Mouse (Mus musculus) forebrain, embryonic 15.5 days (tissue): ENCODE results near the gene Cntnap5a. TPM values are rescaled to one million over a fixed set of nuclear protein-coding genes. Genes with fewer than 3 reads are reported as not detected.

ENCODE experiments used
- ATAC-seq: fragments of 200-750 bp; cut with Nextera tagmentation; replicated peaks from 2 replicates; pipeline ENCODE4 v1.8.0; 2017; ENCODE audit warnings: mild to moderate bottlenecking, moderate TSS enrichment, moderate library complexity
- H3K27ac ChIP-seq: fragments of 300-500 bp; sonication (generic); replicated peaks from 2 replicates; pipeline ENCODE4 v1.5.1; 2015; ENCODE audit warnings: mild to moderate bottlenecking, inconsistent platforms
- H3K27me3 ChIP-seq: fragments of 300-500 bp; sonication (generic); 2 replicates; pipeline ENCODE4 v1.6.1; 2015; ENCODE audit warnings: inconsistent platforms
- H3K36me3 ChIP-seq: fragments of 300-500 bp; sonication (generic); 2 replicates; pipeline ENCODE4 v1.6.1; 2015; ENCODE audit warnings: mild to moderate bottlenecking, inconsistent platforms
- H3K4me1 ChIP-seq: fragments of 300-500 bp; sonication (generic); 2 replicates; pipeline ENCODE4 v1.6.1; 2015; ENCODE audit warnings: inconsistent platforms
- H3K4me2 ChIP-seq: fragments of 300-500 bp; sonication (generic); replicated peaks from 2 replicates; pipeline ENCODE4 v1.6.1; 2015; ENCODE audit warnings: mild to moderate bottlenecking, inconsistent platforms
- H3K4me3 ChIP-seq: fragments of 300-500 bp; sonication (generic); 2 replicates; pipeline ENCODE4 v1.5.1; 2015; ENCODE audit warnings: mild to moderate bottlenecking, inconsistent platforms
- H3K9ac ChIP-seq: fragments of 300-500 bp; sonication (generic); replicated peaks from 2 replicates; pipeline ENCODE4 v1.6.1; 2015; ENCODE audit warnings: mild to moderate bottlenecking, inconsistent platforms
- H3K9me3 ChIP-seq: fragments of 300-500 bp; sonication (generic); 2 replicates; pipeline ENCODE4 v1.6.1; 2016; ENCODE audit warnings: inconsistent platforms
- whole genome bisulfite sequencing: fragments of 180-500 bp; shearing (Covaris S2); methylation state at CpG from one replicate; pipeline ENCODE4 v1.1.7; 2015; ENCODE audit warnings: mixed read lengths; 5-methylcytosine and 5-hydroxymethylcytosine counted together
- polyA plus RNA-seq: library from polyadenylated mRNA; unstranded; fragments of >200 nt; fragmentation: Nextera tagmentation; extraction: Ambion mirVana; gene quantifications from 2 replicates; pipeline ENCODE4 v1.2.1, GENCODE M21; 2015

The Cntnap5a gene
- polyA plus RNA-seq, 1 experiment from 2014 or later = 0.98 TPM

DNA sequence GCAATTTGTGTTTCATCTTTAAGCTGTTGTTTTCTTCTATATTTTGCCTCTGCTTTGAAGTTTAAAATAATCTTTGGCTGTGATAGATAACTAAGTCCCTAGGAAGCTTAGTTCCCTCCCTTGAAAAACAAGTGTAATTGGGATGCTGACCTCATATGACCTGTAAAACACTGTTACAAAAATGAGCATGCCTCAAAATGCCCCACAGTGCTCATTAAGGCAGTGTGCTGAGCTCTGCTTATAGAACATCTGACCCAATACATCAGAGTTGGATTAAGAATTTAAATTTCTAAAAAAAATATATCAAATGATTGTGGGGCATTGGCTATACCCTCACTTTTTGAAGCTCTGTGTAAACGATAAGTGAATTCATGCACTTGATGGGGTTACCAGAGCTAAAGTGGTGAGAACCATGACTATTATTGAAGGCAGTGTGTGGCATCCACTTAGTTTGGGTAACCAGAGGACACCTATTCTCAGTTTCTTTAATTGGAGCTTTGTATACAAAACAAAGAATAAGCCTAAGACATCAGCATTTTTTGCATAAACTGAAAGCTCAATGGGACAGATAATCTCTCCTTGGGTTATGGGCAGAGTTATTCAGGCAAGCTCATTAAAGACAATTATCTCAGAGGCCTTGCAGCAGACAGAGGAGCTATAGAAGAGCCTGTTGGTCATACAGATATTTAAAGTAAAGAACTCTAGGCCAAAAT is 241.6 kb downstream of the Cntnap5a start:
- no peak overlapping the region for H3K9ac ChIP-seq
- no peaks in the 10 kb centered on the region for H3K27me3 ChIP-seq
- WGBS = 12% methylated on average over 1 of the region's 1 CpGs
- H3K9me3 ChIP-seq = no peaks in the 10 kb centered on the region
- no peaks in the 10 kb centered on the region for H3K4me1 ChIP-seq
- ATAC-seq = no peak
- H3K4me2 ChIP-seq = no peak overlapping the region
- no peak overlapping the region for H3K4me3 ChIP-seq
- no peaks in the 10 kb centered on the region for H3K36me3 ChIP-seq
- no peak overlapping the region for H3K27ac ChIP-seq

- H3K36me3 ChIP-seq = no peaks in the 10 kb centered on the region
- WGBS = 9% methylated on average over 1 of the region's 1 CpGs
- no peak; the same call in 1 of the 2 replicates for ATAC-seq
- no peak overlapping the region for H3K27ac ChIP-seq
- H3K4me3 ChIP-seq = no peak overlapping the region
- H3K4me1 ChIP-seq = no peaks in the 10 kb centered on the region
- H3K4me2 ChIP-seq = no peak overlapping the region
- H3K9me3 ChIP-seq = no peaks in the 10 kb centered on the region
- no peak overlapping the region for H3K9ac ChIP-seq
- no peaks in the 10 kb centered on the region for H3K27me3 ChIP-seq
These were observed 247.5 kb downstream of the Cntnap5a start for GRCm38 (mm10) chr1:115932045-115932444.

DNA sequence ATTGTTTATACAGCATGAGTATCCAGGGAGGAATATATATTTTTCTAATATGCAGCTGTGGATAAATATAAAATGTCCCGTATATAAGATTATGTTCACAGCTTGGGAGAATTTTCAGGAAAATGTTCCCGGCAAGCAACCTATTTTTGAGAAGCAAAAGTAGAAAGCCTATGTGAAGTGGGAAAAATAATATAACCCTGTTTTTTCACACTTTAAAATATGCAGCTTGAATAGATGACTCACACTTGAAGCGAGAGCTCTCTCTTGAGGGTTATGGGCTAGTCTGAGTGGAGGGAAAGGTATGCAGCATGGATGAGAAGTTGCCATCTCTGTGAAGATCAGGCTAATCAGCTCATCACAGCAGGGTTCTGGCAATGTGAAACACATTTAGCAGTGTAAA is 261.3 kb downstream of the Cntnap5a start:
- no peak for ATAC-seq
- no peak overlapping the region for H3K27ac ChIP-seq
- no peak overlapping the region for H3K4me3 ChIP-seq
- no peak overlapping the region for H3K9ac ChIP-seq
- H3K27me3 ChIP-seq = no peaks in the 10 kb centered on the region
- H3K4me2 ChIP-seq = no peak overlapping the region
- H3K36me3 ChIP-seq = no peaks in the 10 kb centered on the region
- 89% methylated on average over 3 of the region's 3 CpGs for WGBS
- no peaks in the 10 kb centered on the region for H3K9me3 ChIP-seq
- no peaks in the 10 kb centered on the region for H3K4me1 ChIP-seq

DNA sequence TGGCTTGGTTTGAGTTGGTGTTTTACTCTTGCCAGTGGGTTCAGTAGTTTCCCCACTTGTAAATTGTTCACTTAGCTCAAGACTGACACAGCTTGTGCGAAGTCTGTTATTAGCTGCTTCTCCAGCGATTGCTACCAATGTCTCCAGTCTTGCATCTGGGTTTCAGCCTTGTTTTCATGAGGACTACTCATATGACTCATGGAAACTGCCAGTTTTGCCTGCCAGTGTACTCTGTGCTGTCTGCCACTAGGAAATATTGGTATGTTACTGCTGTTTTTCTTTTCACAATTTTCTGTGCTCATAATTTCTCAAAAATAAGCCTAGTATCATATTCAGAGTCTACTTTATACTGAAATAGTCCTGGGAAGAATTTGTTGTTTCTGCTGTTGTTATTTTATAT is 272.0 kb downstream of the Cntnap5a start:
- 80% methylated on average over 2 of the region's 2 CpGs for WGBS
- H3K9me3 ChIP-seq = no peaks in the 10 kb centered on the region
- H3K36me3 ChIP-seq = no peaks in the 10 kb centered on the region
- H3K4me3 ChIP-seq = no peak overlapping the region
- no peaks in the 10 kb centered on the region for H3K27me3 ChIP-seq
- H3K27ac ChIP-seq = no peak overlapping the region
- H3K4me2 ChIP-seq = no peak overlapping the region
- no peak overlapping the region for H3K9ac ChIP-seq
- ATAC-seq = no peak
- H3K4me1 ChIP-seq = no peaks in the 10 kb centered on the region

DNA sequence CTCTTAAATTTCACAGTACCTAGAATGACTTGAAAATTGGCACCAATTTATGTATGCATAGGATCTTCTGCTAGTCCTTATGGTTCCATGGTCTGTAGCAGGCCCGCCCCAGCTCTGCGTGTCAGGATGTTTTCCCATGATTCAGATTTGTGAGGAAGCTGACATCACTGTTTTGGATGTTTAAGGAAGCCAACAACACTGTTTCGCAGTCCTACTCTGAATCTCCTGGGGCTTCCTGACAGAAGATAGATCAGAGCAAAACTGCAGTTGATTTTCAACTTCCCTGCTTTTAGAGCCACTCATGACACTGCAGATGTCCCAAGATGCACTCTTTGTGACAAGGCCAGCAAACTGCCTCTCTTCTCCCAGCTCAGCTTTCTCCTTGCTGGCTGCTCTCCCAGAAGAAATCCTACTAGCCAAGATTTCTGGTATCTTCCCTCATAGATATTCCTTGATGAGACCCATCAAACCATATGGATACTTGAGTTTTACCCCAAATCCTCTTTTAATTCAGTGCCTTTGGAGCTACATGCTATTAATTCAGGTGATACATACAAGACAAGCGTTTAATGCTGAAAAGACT is 280.5 kb downstream of the Cntnap5a start:
- Histone ChIP-seq H3K9ac (no peak overlapping the region), H3K4me2 (no peak overlapping the region), H3K27me3 (no peaks in the 10 kb centered on the region), H3K27ac (no peak overlapping the region), H3K4me1 (no peaks in the 10 kb centered on the region), H3K4me3 (no peak overlapping the region), H3K36me3 (no peaks in the 10 kb centered on the region), H3K9me3 (no peaks in the 10 kb centered on the region)
- WGBS = 82% methylated on average over 4 of the region's 4 CpGs
- ATAC-seq = peak; percentile 60

- H3K36me3 ChIP-seq = no peaks in the 10 kb centered on the region
- no peaks in the 10 kb centered on the region for H3K9me3 ChIP-seq
- H3K4me2 ChIP-seq = no peak overlapping the region
- no peak overlapping the region for H3K27ac ChIP-seq
- 73% methylated on average over 1 of the region's 1 CpGs for WGBS
- H3K9ac ChIP-seq = no peak overlapping the region
- H3K4me3 ChIP-seq = no peak overlapping the region
- no peaks in the 10 kb centered on the region for H3K4me1 ChIP-seq
- H3K27me3 ChIP-seq = no peaks in the 10 kb centered on the region
- no peak for ATAC-seq
These were observed 305.6 kb downstream of the Cntnap5a start for GRCm38 (mm10) chr1:115990204-115990603.

- H3K4me3 ChIP-seq = no peak overlapping the region
- no peak overlapping the region for H3K4me2 ChIP-seq
- no peaks in the 10 kb centered on the region for H3K27me3 ChIP-seq
- no peak overlapping the region for H3K27ac ChIP-seq
- no peaks in the 10 kb centered on the region for H3K9me3 ChIP-seq
- no peaks in the 10 kb centered on the region for H3K4me1 ChIP-seq
- 84% methylated on average over 2 of the region's 2 CpGs for WGBS
- H3K36me3 ChIP-seq = no peaks in the 10 kb centered on the region
- H3K9ac ChIP-seq = no peak overlapping the region
- ATAC-seq = no peak
These were observed 331.2 kb downstream of the Cntnap5a start for GRCm38 (mm10) chr1:116015768-116016167.

GRCm38 (mm10) chr1:116029653-116030052 is 345.1 kb downstream of the Cntnap5a start:
- no peak overlapping the region for H3K9ac ChIP-seq
- H3K4me1 ChIP-seq = no peaks in the 10 kb centered on the region
- H3K4me2 ChIP-seq = no peak overlapping the region
- no peaks in the 10 kb centered on the region for H3K9me3 ChIP-seq
- H3K27ac ChIP-seq = no peak overlapping the region
- no peak for ATAC-seq
- H3K4me3 ChIP-seq = no peak overlapping the region
- no peaks in the 10 kb centered on the region for H3K36me3 ChIP-seq
- H3K27me3 ChIP-seq = no peaks in the 10 kb centered on the region
- WGBS = 76% methylated on average over 1 of the region's 1 CpGs

DNA sequence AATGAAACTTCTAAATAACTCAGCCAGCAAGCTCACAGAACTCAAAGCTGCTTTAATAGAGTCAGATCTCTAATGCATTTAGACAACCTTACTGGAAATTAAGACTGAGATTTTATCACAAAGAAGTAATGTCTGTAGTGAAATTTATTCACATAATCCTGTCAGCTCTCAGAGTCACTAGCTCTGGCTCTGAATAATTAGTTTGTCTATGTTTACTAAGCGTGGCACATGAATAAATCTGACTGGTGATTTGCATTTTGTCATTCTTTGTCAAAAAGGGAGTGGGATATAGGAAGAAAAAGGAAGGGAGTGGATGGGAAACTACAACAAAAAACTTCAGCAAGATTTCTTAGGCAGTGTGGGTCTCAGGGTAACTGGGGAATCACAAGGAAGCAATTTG is 351.3 kb downstream of the Cntnap5a start:
- Histone ChIP-seq H3K4me1 (peaks cover 12% of the 10 kb centered on the region), H3K9me3 (no peaks in the 10 kb centered on the region), H3K27ac (no peak overlapping the region; the same call in 1 of the 2 replicates), H3K36me3 (no peaks in the 10 kb centered on the region), H3K27me3 (no peaks in the 10 kb centered on the region), H3K4me3 (no peak overlapping the region), H3K4me2 (no peak overlapping the region), H3K9ac (no peak overlapping the region)
- peak; percentile 63 for ATAC-seq
- WGBS = 4% methylated on average over 1 of the region's 1 CpGs

DNA sequence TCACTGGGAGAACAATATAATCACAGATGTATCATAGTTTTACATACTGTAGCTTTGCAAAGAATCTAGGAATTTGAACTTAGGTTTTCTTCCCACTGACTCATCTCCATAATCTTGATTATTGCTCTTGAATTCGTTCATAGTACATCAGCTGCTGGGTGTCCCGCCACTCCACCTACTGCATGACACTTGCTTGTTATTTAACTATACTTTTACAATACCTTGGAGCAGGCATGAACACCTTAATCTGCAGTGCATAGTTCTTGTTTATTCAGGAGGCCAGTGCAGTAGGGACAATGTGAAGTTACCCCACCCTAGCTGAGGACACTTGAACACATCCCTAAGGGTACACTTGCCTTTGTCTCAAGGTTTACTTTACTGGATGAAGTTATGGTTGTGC is 352.3 kb downstream of the Cntnap5a start:
- no peaks in the 10 kb centered on the region for H3K9me3 ChIP-seq
- no peak for ATAC-seq
- WGBS = 86% methylated on average over 2 of the region's 2 CpGs

GRCm38 (mm10) chr1:116044083-116044482 is 359.5 kb downstream of the Cntnap5a start:
- H3K4me1 ChIP-seq = no peaks in the 10 kb centered on the region
- H3K4me2 ChIP-seq = no peak overlapping the region
- no peaks in the 10 kb centered on the region for H3K9me3 ChIP-seq
- 71% methylated on average over 1 of the region's 1 CpGs for WGBS
- H3K27ac ChIP-seq = no peak overlapping the region
- no peak overlapping the region for H3K9ac ChIP-seq
- H3K4me3 ChIP-seq = no peak overlapping the region
- H3K36me3 ChIP-seq = no peaks in the 10 kb centered on the region
- H3K27me3 ChIP-seq = no peaks in the 10 kb centered on the region
- no peak for ATAC-seq

More for the DNA sequence above, 352.3 kb downstream of the Cntnap5a start:
- Histone ChIP-seq H3K4me3 (no peak overlapping the region), H3K27me3 (no peaks in the 10 kb centered on the region), H3K4me1 (peaks cover 12% of the 10 kb centered on the region), H3K9ac (no peak overlapping the region), H3K27ac (no peak overlapping the region), H3K4me2 (no peak overlapping the region), H3K36me3 (no peaks in the 10 kb centered on the region)

DNA sequence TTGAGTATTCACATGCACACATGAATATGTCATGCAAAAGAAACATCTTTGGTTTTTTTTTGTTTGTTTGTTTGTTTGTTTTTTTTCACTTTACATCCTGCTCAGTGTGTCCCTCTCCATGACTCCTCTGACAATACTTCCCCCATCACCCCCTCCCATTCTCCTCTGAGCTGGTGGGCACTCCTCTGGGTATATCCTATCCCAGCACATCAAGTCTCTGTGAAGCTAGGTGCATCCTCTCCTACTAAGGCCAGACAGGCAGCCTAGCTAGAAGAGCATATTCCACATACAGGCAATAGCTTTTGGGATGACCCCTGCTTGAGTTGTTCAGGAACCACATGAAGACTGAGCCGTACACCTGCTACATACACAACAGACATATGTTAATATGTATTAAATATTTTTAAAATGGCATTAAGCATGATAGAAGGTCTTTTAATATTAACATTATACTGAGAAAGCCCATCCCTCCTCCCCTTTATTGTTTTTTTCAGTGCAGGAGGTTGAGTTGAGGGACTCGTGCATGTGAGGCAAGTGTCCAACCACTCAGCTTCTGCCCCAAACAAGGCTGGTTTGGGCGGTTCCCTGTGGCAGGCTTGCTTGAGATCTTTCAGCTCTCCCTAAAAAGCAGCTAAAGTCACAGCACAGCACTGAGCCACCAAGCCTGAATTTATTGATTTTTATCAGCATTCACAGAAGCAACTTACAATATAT is 422.6 kb downstream of the Cntnap5a start:
- Histone ChIP-seq H3K27me3 (no peaks in the 10 kb centered on the region), H3K4me3 (no peak overlapping the region), H3K36me3 (no peaks in the 10 kb centered on the region), H3K9me3 (no peaks in the 10 kb centered on the region), H3K9ac (no peak overlapping the region), H3K4me2 (no peak overlapping the region), H3K4me1 (no peaks in the 10 kb centered on the region), H3K27ac (no peak overlapping the region)
- peak; percentile 66 for ATAC-seq
- 56% methylated on average over 3 of the region's 3 CpGs for WGBS
